Mouse (Mus musculus) hindbrain, postnatal 0 days (tissue): Measurements from ENCODE around the gene Akr1b7. TPM values are rescaled to one million over a fixed set of nuclear protein-coding genes. Genes with fewer than 3 reads are reported as not detected.
A peak's percentile ranks its signal among the peaks of the same experiment; 100 is the strongest.

Experiments used
- ATAC-seq: fragments of 200-750 bp; cut with Nextera tagmentation; 2 replicates; pipeline ENCODE4 v1.8.0; 2017; ENCODE audit warnings: mild to moderate bottlenecking, moderate TSS enrichment, moderate library complexity
- DNase-seq: peaks from one replicate; pipeline ENCODE4 v3.0.0-alpha.2; 2015; ENCODE audit warnings: low spot score
- H3K27ac ChIP-seq: fragments of 300-500 bp; sonication (generic); 2 replicates; pipeline ENCODE4 v1.5.1; 2014; ENCODE audit warnings: mild to moderate bottlenecking
- H3K27me3 ChIP-seq: fragments of 300-500 bp; sonication (generic); 2 replicates; pipeline ENCODE4 v1.6.1; 2014; ENCODE audit warnings: low read length, mixed read lengths; ENCODE audit not compliant: insufficient read depth
- H3K36me3 ChIP-seq: fragments of 300-500 bp; sonication (generic); 2 replicates; pipeline ENCODE4 v1.6.1; 2014; ENCODE audit warnings: low read length, mixed read lengths; ENCODE audit not compliant: insufficient read depth
- H3K4me1 ChIP-seq: fragments of 300-500 bp; sonication (generic); 2 replicates; pipeline ENCODE4 v1.6.1; 2014; ENCODE audit warnings: antibody characterized with exemption, low read length, mixed read lengths; ENCODE audit not compliant: insufficient read depth
- H3K4me2 ChIP-seq: fragments of 300-500 bp; sonication (generic); 2 replicates; pipeline ENCODE4 v1.6.1; 2014; ENCODE audit warnings: low read depth, mild to moderate bottlenecking, low read length, moderate library complexity, mixed read lengths
- H3K4me3 ChIP-seq: fragments of 300-500 bp; sonication (generic); 2 replicates; pipeline ENCODE4 v1.5.1; 2014; ENCODE audit warnings: low read length
- H3K9ac ChIP-seq: fragments of 300-500 bp; sonication (generic); replicated peaks from 2 replicates; pipeline ENCODE4 v1.6.1; 2014; ENCODE audit warnings: mild to moderate bottlenecking, low read length, moderate library complexity, mixed read lengths
- H3K9me3 ChIP-seq: fragments of 300-500 bp; sonication (generic); 2 replicates; pipeline ENCODE4 v1.6.1; 2016; ENCODE audit warnings: low read length, mixed read lengths
- CTCF ChIP-seq: IDR thresholded peaks from 2 replicates; pipeline ENCODE4 v1.5.1; 2016; ENCODE audit warnings: antibody characterized with exemption, control low read depth, low read depth
- WGBS: fragments of 180-500 bp; shearing (Covaris S2); extraction: QIAGEN DNeasy Blood & Tissue Kit; methylation state at CpG from one replicate; pipeline ENCODE4 v1.1.7; 2014; 5-methylcytosine and 5-hydroxymethylcytosine counted together
- polyA plus RNA-seq: library from polyadenylated mRNA; unstranded; fragments of >200 nt; fragmentation: Nextera tagmentation; extraction: Ambion mirVana; gene quantifications from 2 replicates; pipeline ENCODE4 v1.2.1, GENCODE M21; 2015
- total RNA-seq: library from RNA; depleted of rRNA; stranded (reverse); fragments of >200 nt; gene quantifications from 2 replicates; pipeline ENCODE4 v1.2.3, GENCODE M21; 2014

The Akr1b7 gene
- total and polyA plus RNA-seq, 2 experiments from 2014 or later = not detected

GRCm38 (mm10) chr6:34383401-34383800 is 28.7 kb upstream of the Akr1b7 start:
- H3K9me3 ChIP-seq = no peaks in the 10 kb centered on the region
- no peak overlapping the region for H3K9ac ChIP-seq
- no peak for TF ChIP-seq CTCF
- no peak overlapping the region for H3K27ac ChIP-seq
- no peak overlapping the region; the same call in 1 of the 2 replicates for H3K4me2 ChIP-seq
- no peaks in the 10 kb centered on the region for H3K4me1 ChIP-seq
- DNase-seq (no peak), ATAC-seq (no peak)
- H3K36me3 ChIP-seq = no peaks in the 10 kb centered on the region
- H3K4me3 ChIP-seq = no peak overlapping the region
- H3K27me3 ChIP-seq = no peaks in the 10 kb centered on the region
- 48% methylated on average over 8 of the region's 8 CpGs for WGBS

- no peaks in the 10 kb centered on the region for H3K27me3 ChIP-seq
- ATAC-seq (peak; percentile 87), DNase-seq (peak; percentile 87)
- H3K36me3 ChIP-seq = no peaks in the 10 kb centered on the region
- H3K27ac ChIP-seq = peak within 1 kb of the TSS; percentile 64
- 2% methylated on average over 17 of the region's 17 CpGs for WGBS
- H3K4me3 ChIP-seq = peak within 1 kb of the TSS; percentile 44
- no peaks in the 10 kb centered on the region for H3K4me1 ChIP-seq
- no peak for TF ChIP-seq CTCF
- H3K4me2 ChIP-seq = peak within 1 kb of the TSS; percentile 66
- H3K9me3 ChIP-seq = no peaks in the 10 kb centered on the region
- peak within 1 kb of the TSS; percentile 37 for H3K9ac ChIP-seq
Observed at GRCm38 (mm10) chr6:34384110-34384661, 27.9 kb upstream of the Akr1b7 start, which contains the start of gene Akr1b10. Akr1b10 (plus strand) TSS chr6:34384218.

GRCm38 (mm10) chr6:34384701-34385370 is 27.3 kb upstream of the Akr1b7 start:
- Histone ChIP-seq H3K9me3 (no peaks in the 10 kb centered on the region), H3K36me3 (no peaks in the 10 kb centered on the region), H3K27me3 (no peaks in the 10 kb centered on the region), H3K4me3 (peak overlapping the region; percentile 44), H3K9ac (0 out of 2 replicates have a peak overlapping the region, but pooled peaks have one; percentile 37), H3K4me1 (no peaks in the 10 kb centered on the region), H3K27ac (peak overlapping the region; percentile 64), H3K4me2 (peak overlapping the region; percentile 66)
- DNase-seq = peak; percentile 31
- 4% methylated on average over 13 of the region's 13 CpGs for WGBS
- ATAC-seq = peak; percentile 64; the same call in 1 of the 2 replicates
- TF ChIP-seq CTCF = no peak

- WGBS = 75% methylated on average over 4 of the region's 4 CpGs
- H3K4me2 ChIP-seq = no peak overlapping the region
- peaks cover 4% of the 10 kb centered on the region; the same call in 1 of the 2 replicates for H3K9me3 ChIP-seq
- ATAC-seq = no peak
- DNase-seq = peak; percentile 8
- no peaks in the 10 kb centered on the region for H3K36me3 ChIP-seq
- no peaks in the 10 kb centered on the region for H3K4me1 ChIP-seq
- TF ChIP-seq CTCF = no peak
- H3K9ac ChIP-seq = no peak overlapping the region
- H3K4me3 ChIP-seq = no peak overlapping the region
- H3K27me3 ChIP-seq = no peaks in the 10 kb centered on the region
- H3K27ac ChIP-seq = no peak overlapping the region
Observed at GRCm38 (mm10) chr6:34388420-34389156, 23.5 kb upstream of the Akr1b7 start.

GRCm38 (mm10) chr6:34395897-34396296 is 16.2 kb upstream of the Akr1b7 start:
- Histone ChIP-seq H3K4me3 (no peak overlapping the region), H3K4me2 (no peak overlapping the region), H3K27me3 (no peaks in the 10 kb centered on the region), H3K9me3 (peaks cover 3% of the 10 kb centered on the region; the same call in 1 of the 2 replicates), H3K4me1 (no peaks in the 10 kb centered on the region), H3K36me3 (no peaks in the 10 kb centered on the region), H3K27ac (no peak overlapping the region), H3K9ac (no peak overlapping the region)
- TF ChIP-seq CTCF = no peak
- 79% methylated on average over 5 of the region's 5 CpGs for WGBS
- ATAC-seq (no peak), DNase-seq (no peak)

GRCm38 (mm10) chr6:34398431-34398830 is 13.7 kb upstream of the Akr1b7 start:
- no peaks in the 10 kb centered on the region for H3K9me3 ChIP-seq
- TF ChIP-seq CTCF = no peak
- no peak overlapping the region for H3K4me2 ChIP-seq
- no peak overlapping the region for H3K4me3 ChIP-seq
- ATAC-seq = no peak
- H3K36me3 ChIP-seq = no peaks in the 10 kb centered on the region
- no peaks in the 10 kb centered on the region for H3K27me3 ChIP-seq
- no peak overlapping the region for H3K27ac ChIP-seq
- no peak overlapping the region for H3K9ac ChIP-seq
- H3K4me1 ChIP-seq = no peaks in the 10 kb centered on the region
- DNase-seq = no peak
- 93% methylated on average over 6 of the region's 6 CpGs for WGBS
